Mouse (Mus musculus): ENCODE measurements around the gene Slc12a5. TPM values are rescaled to one million over a fixed set of nuclear protein-coding genes. Genes with fewer than 3 reads are reported as not detected.

Slc12a5 gene
- polyA plus RNA-seq, 1 experiment from 2014 or later: 1.1 TPM

GRCm38 (mm10) chr2:164930706-164931581 lies 29.7 kb upstream of the Slc12a5 start:
- Histone ChIP-seq H3K9me3 (replicated peaks) (no peaks in the 10 kb centered on the region), H3K27ac (no peak overlapping the region), H3K4me1 (peaks cover 11% of the 10 kb centered on the region; the same call in 1 of the 2 replicates), H3K4me2 (no peak overlapping the region), H3K9ac (no peak overlapping the region), H3K36me3 (no peaks in the 10 kb centered on the region), H3K27me3 (peaks cover 16% of the 10 kb centered on the region), H3K4me3 (replicated peaks) (no peak overlapping the region)
- WGBS: 42% methylated on average over 11 of the region's 11 CpGs
- ATAC-seq (replicated peaks; ENCODE audit: low FRiP score): no peak

GRCm38 (mm10) chr2:164933534-164933933 lies 27.1 kb upstream of the Slc12a5 start:
- H3K4me2 ChIP-seq: no peak overlapping the region
- no peak overlapping the region for H3K4me3 ChIP-seq (replicated peaks)
- no peaks in the 10 kb centered on the region for H3K9me3 ChIP-seq (replicated peaks)
- no peak overlapping the region for H3K9ac ChIP-seq
- H3K4me1 ChIP-seq: peaks cover 18% of the 10 kb centered on the region
- ATAC-seq (replicated peaks; ENCODE audit: low FRiP score): no peak
- H3K27me3 ChIP-seq: peaks cover 25% of the 10 kb centered on the region
- H3K27ac ChIP-seq: no peak overlapping the region
- H3K36me3 ChIP-seq: no peaks in the 10 kb centered on the region
- 39% methylated on average over 9 of the region's 10 CpGs for WGBS

GRCm38 (mm10) chr2:164935991-164936390 lies 24.6 kb upstream of the Slc12a5 start:
- Histone ChIP-seq H3K9me3 (replicated peaks) (no peaks in the 10 kb centered on the region), H3K4me1 (peaks cover 33% of the 10 kb centered on the region), H3K36me3 (no peaks in the 10 kb centered on the region), H3K27ac (no peak overlapping the region), H3K4me3 (replicated peaks) (no peak overlapping the region), H3K27me3 (peaks cover 43% of the 10 kb centered on the region), H3K4me2 (no peak overlapping the region), H3K9ac (no peak overlapping the region)
- ATAC-seq (replicated peaks; ENCODE audit: low FRiP score): no peak
- WGBS: 71% methylated on average over 4 of the region's 4 CpGs

- Histone ChIP-seq H3K4me3 (replicated peaks) (peak overlapping the region; percentile 38), H3K36me3 (no peaks in the 10 kb centered on the region), H3K27me3 (peaks cover 40% of the 10 kb centered on the region), H3K9ac (peak overlapping the region; percentile 6; the same call in 1 of the 2 replicates), H3K4me2 (peak overlapping the region; percentile 64), H3K27ac (no peak overlapping the region), H3K9me3 (replicated peaks) (no peaks in the 10 kb centered on the region), H3K4me1 (peaks cover 40% of the 10 kb centered on the region)
- WGBS: 1% methylated on average over 39 of the region's 39 CpGs
- ATAC-seq (replicated peaks; ENCODE audit: low FRiP score): peak; percentile 77
Observed at GRCm38 (mm10) chr2:164938146-164939091, 22.2 kb upstream of the Slc12a5 start.

- Histone ChIP-seq H3K4me2 (peak overlapping the region; percentile 64), H3K27me3 (peaks cover 39% of the 10 kb centered on the region), H3K4me1 (peaks cover 40% of the 10 kb centered on the region), H3K36me3 (no peaks in the 10 kb centered on the region), H3K9me3 (replicated peaks) (no peaks in the 10 kb centered on the region), H3K27ac (no peak overlapping the region), H3K9ac (peak overlapping the region; percentile 6; the same call in 1 of the 2 replicates), H3K4me3 (replicated peaks) (peak overlapping the region; percentile 38)
- 0 out of 2 replicates have a peak, but pooled peaks have one; percentile 23 for ATAC-seq (replicated peaks; ENCODE audit: low FRiP score)
- 2% methylated on average over 11 of the region's 11 CpGs for WGBS
Observed at GRCm38 (mm10) chr2:164939106-164939505, 21.5 kb upstream of the Slc12a5 start.

- peaks cover 31% of the 10 kb centered on the region for H3K27me3 ChIP-seq
- no peak within 1 kb of the TSS; the same call in 1 of the 2 replicates for H3K4me2 ChIP-seq
- peaks cover 40% of the 10 kb centered on the region for H3K4me1 ChIP-seq
- no peak within 1 kb of the TSS for H3K9ac ChIP-seq
- ATAC-seq (replicated peaks; ENCODE audit: low FRiP score): no peak
- no peak within 1 kb of the TSS for H3K4me3 ChIP-seq (replicated peaks)
- WGBS: 18% methylated on average over 10 of the region's 10 CpGs
- no peaks in the 10 kb centered on the region for H3K9me3 ChIP-seq (replicated peaks)
- H3K36me3 ChIP-seq: no peaks in the 10 kb centered on the region
- no peak within 1 kb of the TSS for H3K27ac ChIP-seq
Observed at GRCm38 (mm10) chr2:164940140-164940830, 20.3 kb upstream of the Slc12a5 start, which contains the start of gene Mmp9. Mmp9 (plus strand) TSS chr2:164940780.

GRCm38 (mm10) chr2:164942692-164943290 lies 17.8 kb upstream of the Slc12a5 start:
- Histone ChIP-seq H3K4me1 (peaks cover 40% of the 10 kb centered on the region), H3K4me3 (replicated peaks) (no peak overlapping the region), H3K36me3 (no peaks in the 10 kb centered on the region), H3K4me2 (no peak overlapping the region), H3K27me3 (peaks cover 48% of the 10 kb centered on the region), H3K9ac (no peak overlapping the region), H3K27ac (no peak overlapping the region), H3K9me3 (replicated peaks) (no peaks in the 10 kb centered on the region)
- no peak for ATAC-seq (replicated peaks; ENCODE audit: low FRiP score)
- 28% methylated on average over 5 of the region's 5 CpGs for WGBS

GRCm38 (mm10) chr2:164947506-164947905 lies 13.1 kb upstream of the Slc12a5 start:
- Histone ChIP-seq H3K9ac (no peak overlapping the region), H3K4me2 (no peak overlapping the region), H3K27me3 (peaks cover 70% of the 10 kb centered on the region), H3K4me1 (peaks cover 17% of the 10 kb centered on the region; the same call in 1 of the 2 replicates), H3K27ac (no peak overlapping the region), H3K4me3 (replicated peaks) (no peak overlapping the region), H3K36me3 (no peaks in the 10 kb centered on the region), H3K9me3 (replicated peaks) (no peaks in the 10 kb centered on the region)
- WGBS: 32% methylated on average over 4 of the region's 4 CpGs
- no peak for ATAC-seq (replicated peaks; ENCODE audit: low FRiP score)

GRCm38 (mm10) chr2:164947930-164948329 lies 12.7 kb upstream of the Slc12a5 start:
- no peak overlapping the region for H3K9ac ChIP-seq
- peaks cover 75% of the 10 kb centered on the region for H3K27me3 ChIP-seq
- H3K36me3 ChIP-seq: no peaks in the 10 kb centered on the region
- peaks cover 17% of the 10 kb centered on the region for H3K4me1 ChIP-seq
- no peak for ATAC-seq (replicated peaks; ENCODE audit: low FRiP score)
- WGBS: 5% methylated on average over 7 of the region's 7 CpGs
- no peak overlapping the region for H3K4me2 ChIP-seq
- H3K9me3 ChIP-seq (replicated peaks): no peaks in the 10 kb centered on the region
- H3K27ac ChIP-seq: no peak overlapping the region
- no peak overlapping the region for H3K4me3 ChIP-seq (replicated peaks)

- Histone ChIP-seq H3K27me3 (peaks cover 85% of the 10 kb centered on the region), H3K27ac (no peak overlapping the region), H3K36me3 (no peaks in the 10 kb centered on the region), H3K4me3 (replicated peaks) (peak overlapping the region; percentile 17), H3K4me1 (peaks cover 22% of the 10 kb centered on the region), H3K9ac (0 out of 2 replicates have a peak overlapping the region, but pooled peaks have one; percentile 8), H3K4me2 (peak overlapping the region; percentile 41), H3K9me3 (replicated peaks) (no peaks in the 10 kb centered on the region)
- WGBS: 5% methylated on average over 25 of the region's 25 CpGs
- ATAC-seq (replicated peaks; ENCODE audit: low FRiP score): no peak
Observed at GRCm38 (mm10) chr2:164948962-164949361, 11.6 kb upstream of the Slc12a5 start.

- H3K9ac ChIP-seq: no peak overlapping the region
- no peak overlapping the region for H3K4me2 ChIP-seq
- H3K27ac ChIP-seq: no peak overlapping the region
- no peaks in the 10 kb centered on the region for H3K9me3 ChIP-seq (replicated peaks)
- H3K4me1 ChIP-seq: peaks cover 22% of the 10 kb centered on the region
- H3K27me3 ChIP-seq: peaks cover 97% of the 10 kb centered on the region
- no peaks in the 10 kb centered on the region for H3K36me3 ChIP-seq
- 27% methylated on average over 13 of the region's 13 CpGs for WGBS
- ATAC-seq (replicated peaks; ENCODE audit: low FRiP score): no peak
- no peak overlapping the region for H3K4me3 ChIP-seq (replicated peaks)
Observed at GRCm38 (mm10) chr2:164950501-164950900, 10.1 kb upstream of the Slc12a5 start.

Measured in kidney, embryonic 15.5 days (tissue).